Mouse (Mus musculus): ENCODE measurements at regions not wholly inside any gene's neighbourhood (a gene's known extent, or its start where the extent isn't known, plus 50 kb on each side); places are given as distances from the start of the nearest gene placed in this dataset.

DNA sequence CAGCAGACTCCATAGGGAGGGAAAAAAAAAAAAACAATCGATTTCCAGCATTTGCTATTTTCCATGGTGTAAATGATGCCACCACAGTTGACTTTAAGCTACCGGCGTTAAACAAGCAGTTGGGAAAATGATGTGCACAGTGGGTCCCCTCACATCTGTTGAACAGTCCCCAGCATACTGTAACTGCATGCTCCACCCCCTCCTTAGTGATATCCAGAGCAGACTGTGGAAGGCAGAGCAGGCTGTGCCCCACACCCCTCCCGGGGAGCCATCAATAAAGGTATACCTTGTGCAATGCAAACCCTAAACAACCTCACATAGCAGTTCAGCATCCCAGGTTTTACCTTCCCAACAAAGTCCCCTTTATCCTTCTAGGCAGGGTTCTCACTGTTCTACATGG lies 872.9 kb upstream of the Lrrc6 start:
- DNase-seq (ENCODE audit: low spot score) (no peak), ATAC-seq (replicated peaks; ENCODE audit: low FRiP score, low read depth) (no peak)
- no peak overlapping the region for H3K4me2 ChIP-seq (ENCODE audit: low read length)
- WGBS, result 83% methylated on average over 4 of the region's 4 CpGs
- no peak for TF ChIP-seq CTCF (IDR thresholded peaks at IDR 0.05; ENCODE audit: low read depth)
- H3K36me3 ChIP-seq (ENCODE audit: insufficient read depth, low read length), result no peaks in the 10 kb centered on the region
- H3K9me3 ChIP-seq (replicated peaks; ENCODE audit: low read length), result no peaks in the 10 kb centered on the region
- H3K4me1 ChIP-seq (replicated peaks; ENCODE audit: insufficient read depth, low read length), result no peaks in the 10 kb centered on the region
- H3K4me3 ChIP-seq (replicated peaks; ENCODE audit: low read depth, low read length), result no peak overlapping the region
- H3K27ac ChIP-seq, result no peak overlapping the region
- H3K9ac ChIP-seq (ENCODE audit: low read depth, low read length), result no peak overlapping the region
- H3K27me3 ChIP-seq (ENCODE audit: insufficient read depth, low read length), result no peaks in the 10 kb centered on the region

DNA sequence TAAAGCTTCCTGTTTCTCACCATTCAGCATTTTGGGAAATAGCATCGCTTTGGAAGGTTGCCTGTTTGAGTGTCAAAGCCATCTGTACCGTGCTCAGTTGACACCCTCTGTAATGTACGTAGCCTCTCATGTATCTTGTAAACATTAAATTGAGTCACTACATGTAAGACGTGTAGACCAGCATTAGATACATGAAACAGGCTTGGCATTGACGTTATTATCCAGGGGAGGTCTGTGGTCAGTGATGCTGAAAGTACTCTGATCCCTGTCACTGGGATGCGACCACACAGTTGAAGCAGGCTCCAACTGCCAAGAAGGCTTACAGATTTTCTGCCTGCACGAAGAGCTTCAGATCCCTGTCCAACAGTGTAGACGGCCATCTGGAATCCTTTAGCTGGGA lies 872.3 kb upstream of the Lrrc6 start:
- 39% methylated on average over 8 of the region's 8 CpGs for WGBS
- ATAC-seq (replicated peaks; ENCODE audit: low FRiP score, low read depth) (no peak), DNase-seq (ENCODE audit: low spot score) (peak; percentile 58)
- no peaks in the 10 kb centered on the region for H3K36me3 ChIP-seq (ENCODE audit: insufficient read depth, low read length)
- no peaks in the 10 kb centered on the region for H3K4me1 ChIP-seq (replicated peaks; ENCODE audit: insufficient read depth, low read length)
- no peaks in the 10 kb centered on the region for H3K9me3 ChIP-seq (replicated peaks; ENCODE audit: low read length)
- no peaks in the 10 kb centered on the region for H3K27me3 ChIP-seq (ENCODE audit: insufficient read depth, low read length)
- no peak for TF ChIP-seq CTCF (IDR thresholded peaks at IDR 0.05; ENCODE audit: low read depth)
- no peak overlapping the region for H3K4me3 ChIP-seq (replicated peaks; ENCODE audit: low read depth, low read length)
- H3K9ac ChIP-seq (ENCODE audit: low read depth, low read length), result no peak overlapping the region
- H3K4me2 ChIP-seq (ENCODE audit: low read length), result no peak overlapping the region
- no peak overlapping the region for H3K27ac ChIP-seq

DNA sequence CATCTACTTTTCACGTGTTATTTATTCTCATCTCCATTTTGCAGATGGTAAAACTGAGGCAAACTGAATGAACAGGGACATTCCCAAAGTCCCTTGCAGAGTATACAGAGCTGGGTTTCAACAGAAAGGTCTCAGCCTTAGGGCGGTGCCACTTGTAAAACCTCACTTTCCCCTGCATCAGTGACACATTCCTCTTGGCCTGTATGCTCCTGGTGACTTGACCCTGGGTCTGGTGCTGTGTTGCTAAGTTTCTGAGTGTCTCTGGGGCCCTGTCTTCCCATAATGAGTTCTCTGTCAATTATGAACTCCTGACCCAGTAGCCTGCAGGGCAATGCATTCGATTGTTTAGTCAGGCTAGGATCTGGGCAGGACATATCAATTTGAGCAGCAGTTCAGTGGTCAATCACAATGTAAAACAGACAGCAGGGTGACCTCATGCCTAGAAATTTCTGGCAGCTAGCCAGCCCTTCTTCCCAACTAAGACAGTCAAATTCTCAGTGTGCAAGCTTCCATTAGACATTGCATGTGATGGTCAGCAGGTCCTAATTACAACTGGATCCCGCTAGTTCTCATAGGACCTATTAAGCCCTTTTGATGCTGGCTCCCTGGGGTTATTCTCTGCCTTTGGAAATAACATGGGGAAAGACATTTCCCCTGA lies 863.5 kb upstream of the Lrrc6 start:
- no peak for TF ChIP-seq CTCF (IDR thresholded peaks at IDR 0.05; ENCODE audit: low read depth)

DNA sequence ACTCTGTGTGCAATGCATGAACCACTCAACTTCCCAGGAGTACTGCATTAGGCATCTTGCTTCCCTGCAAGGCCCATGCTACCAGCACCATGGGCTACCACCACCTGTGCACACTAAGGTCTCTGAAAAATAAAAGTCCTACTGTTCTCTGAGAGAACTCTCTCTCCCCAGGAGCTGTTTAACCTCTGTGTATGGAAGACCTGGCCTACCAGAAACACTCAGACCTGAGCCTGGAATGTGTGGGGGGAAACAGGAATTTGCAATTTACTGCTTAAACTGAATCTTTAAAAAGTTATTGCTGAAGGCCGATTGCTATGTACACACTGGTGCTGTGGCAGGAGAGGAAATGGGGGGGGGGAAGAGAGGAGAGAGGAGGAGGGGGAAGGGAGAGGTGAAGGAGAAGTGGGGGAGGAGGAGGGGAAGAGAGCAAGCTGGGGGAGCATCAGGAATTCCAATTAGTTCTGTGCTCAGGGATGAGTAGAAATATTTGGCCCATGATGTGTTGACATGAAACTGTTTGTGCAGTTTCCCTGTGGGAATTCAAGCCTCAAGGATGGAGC lies 860.4 kb upstream of the Lrrc6 start:
- Histone ChIP-seq H3K9me3 (replicated peaks; ENCODE audit: low read length) (no peaks in the 10 kb centered on the region), H3K36me3 (ENCODE audit: insufficient read depth, low read length) (no peaks in the 10 kb centered on the region), H3K4me1 (replicated peaks; ENCODE audit: insufficient read depth, low read length) (peaks cover 5% of the 10 kb centered on the region; the same call in 1 of the 2 replicates), H3K27ac (peak overlapping the region; percentile 31; the same call in 1 of the 2 replicates), H3K4me2 (ENCODE audit: low read length) (no peak overlapping the region), H3K27me3 (ENCODE audit: insufficient read depth, low read length) (no peaks in the 10 kb centered on the region), H3K9ac (ENCODE audit: low read depth, low read length) (no peak overlapping the region), H3K4me3 (replicated peaks; ENCODE audit: low read depth, low read length) (no peak overlapping the region)
- WGBS, result 0% methylated on average over 1 of the region's 1 CpGs
- ATAC-seq (replicated peaks; ENCODE audit: low FRiP score, low read depth) (peak; percentile 78; the same call in 1 of the 2 replicates), DNase-seq (ENCODE audit: low spot score) (peak; percentile 67)
- TF ChIP-seq CTCF (IDR thresholded peaks at IDR 0.05; ENCODE audit: low read depth), result no peak

More for the DNA sequence above, 863.5 kb upstream of the Lrrc6 start:
- peaks cover 5% of the 10 kb centered on the region; the same call in 1 of the 2 replicates for H3K4me1 ChIP-seq (replicated peaks; ENCODE audit: insufficient read depth, low read length)
- no peak overlapping the region for H3K4me3 ChIP-seq (replicated peaks; ENCODE audit: low read depth, low read length)
- H3K9ac ChIP-seq (ENCODE audit: low read depth, low read length), result no peak overlapping the region
- H3K9me3 ChIP-seq (replicated peaks; ENCODE audit: low read length), result no peaks in the 10 kb centered on the region
- H3K27ac ChIP-seq, result no peak overlapping the region
- H3K4me2 ChIP-seq (ENCODE audit: low read length), result no peak overlapping the region
- DNase-seq (ENCODE audit: low spot score) (peak; percentile 12), ATAC-seq (replicated peaks; ENCODE audit: low FRiP score, low read depth) (no peak)
- no peaks in the 10 kb centered on the region for H3K27me3 ChIP-seq (ENCODE audit: insufficient read depth, low read length)
- no peaks in the 10 kb centered on the region for H3K36me3 ChIP-seq (ENCODE audit: insufficient read depth, low read length)
- WGBS, result 70% methylated on average over 4 of the region's 4 CpGs

DNA sequence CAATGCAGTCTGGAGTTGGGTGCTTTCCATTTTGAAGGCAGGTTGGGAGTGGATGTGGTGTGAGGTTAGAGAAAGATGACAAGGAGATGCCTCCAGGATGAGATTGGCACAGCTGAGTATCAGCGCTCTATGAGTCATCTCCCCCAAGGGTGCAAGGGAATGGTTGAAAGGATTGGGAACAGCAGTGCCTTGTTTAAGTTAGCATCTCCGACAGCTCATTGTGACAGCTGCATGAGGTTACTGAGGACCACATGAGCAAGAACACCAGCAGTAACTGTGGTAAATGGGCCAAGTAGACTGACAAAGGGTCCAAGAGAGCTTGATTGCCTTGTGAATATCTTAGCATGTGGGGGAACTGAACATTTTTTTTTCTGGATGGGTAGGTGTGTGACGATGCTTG lies 857.2 kb upstream of the Lrrc6 start:
- no peak for ATAC-seq (replicated peaks; ENCODE audit: low FRiP score, low read depth)

DNA sequence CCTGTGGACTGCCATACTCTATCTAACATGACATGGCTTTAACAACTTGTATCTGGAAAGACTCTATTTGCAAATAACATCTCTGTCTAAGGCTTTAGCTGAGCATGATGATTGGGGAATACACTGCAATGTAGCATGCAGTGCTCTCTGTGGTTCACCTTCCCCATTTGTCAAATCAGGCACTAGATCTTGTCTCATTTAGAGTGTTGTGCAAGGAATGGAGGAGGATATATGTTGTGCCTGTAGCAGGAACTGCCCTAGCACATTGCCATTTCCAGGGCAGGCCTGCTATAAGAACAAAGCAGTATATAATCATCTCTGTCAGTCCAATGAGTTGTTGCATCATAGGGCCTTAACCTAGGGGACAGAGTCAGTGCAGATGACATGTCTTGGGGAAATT lies 854.6 kb upstream of the Lrrc6 start:
- no peak overlapping the region for H3K4me2 ChIP-seq (ENCODE audit: low read length)
- H3K27me3 ChIP-seq (ENCODE audit: insufficient read depth, low read length), result no peaks in the 10 kb centered on the region
- ATAC-seq (replicated peaks; ENCODE audit: low FRiP score, low read depth) (no peak), DNase-seq (ENCODE audit: low spot score) (no peak)
- no peaks in the 10 kb centered on the region for H3K36me3 ChIP-seq (ENCODE audit: insufficient read depth, low read length)
- H3K9ac ChIP-seq (ENCODE audit: low read depth, low read length), result no peak overlapping the region
- H3K4me3 ChIP-seq (replicated peaks; ENCODE audit: low read depth, low read length), result no peak overlapping the region
- H3K27ac ChIP-seq, result no peak overlapping the region
- TF ChIP-seq CTCF (IDR thresholded peaks at IDR 0.05; ENCODE audit: low read depth), result no peak
- no peaks in the 10 kb centered on the region for H3K4me1 ChIP-seq (replicated peaks; ENCODE audit: insufficient read depth, low read length)
- no peaks in the 10 kb centered on the region for H3K9me3 ChIP-seq (replicated peaks; ENCODE audit: low read length)

More for the DNA sequence above, 857.2 kb upstream of the Lrrc6 start:
- H3K9me3 ChIP-seq (replicated peaks; ENCODE audit: low read length), result no peaks in the 10 kb centered on the region
- no peak overlapping the region for H3K27ac ChIP-seq
- DNase-seq (ENCODE audit: low spot score), result no peak
- no peaks in the 10 kb centered on the region for H3K36me3 ChIP-seq (ENCODE audit: insufficient read depth, low read length)
- 95% methylated on average over 3 of the region's 3 CpGs for WGBS
- H3K4me2 ChIP-seq (ENCODE audit: low read length), result no peak overlapping the region
- TF ChIP-seq CTCF (IDR thresholded peaks at IDR 0.05; ENCODE audit: low read depth), result no peak
- no peak overlapping the region for H3K9ac ChIP-seq (ENCODE audit: low read depth, low read length)
- no peaks in the 10 kb centered on the region for H3K27me3 ChIP-seq (ENCODE audit: insufficient read depth, low read length)
- no peak overlapping the region for H3K4me3 ChIP-seq (replicated peaks; ENCODE audit: low read depth, low read length)
- H3K4me1 ChIP-seq (replicated peaks; ENCODE audit: insufficient read depth, low read length), result peaks cover 5% of the 10 kb centered on the region; the same call in 1 of the 2 replicates
